Mouse (Mus musculus): ENCODE results near the gene Gm21985.

DNA sequence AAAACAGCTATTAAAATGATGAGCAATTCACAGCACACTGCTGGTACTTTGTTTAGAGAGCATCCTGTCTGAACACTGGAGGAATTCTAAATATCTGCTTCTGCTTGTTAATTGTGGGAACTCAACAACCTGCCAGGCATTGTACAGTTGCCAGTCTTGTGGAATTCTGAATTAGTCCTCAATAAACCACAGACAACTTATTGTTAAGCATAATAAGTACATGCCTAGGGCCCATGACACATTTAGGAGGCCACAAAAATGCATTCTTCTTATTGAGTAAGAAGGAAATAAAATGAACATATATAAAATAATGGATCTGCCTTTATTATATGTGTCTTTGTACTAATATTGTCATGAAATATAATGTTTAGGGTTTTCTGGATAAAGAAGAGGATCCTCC lies 179.4 kb downstream of the Gm21985 start:
- TF ChIP-seq GATA1 (IDR thresholded peaks at IDR 0.05; ENCODE audit: low read length) (no peak), TAL1 (IDR thresholded peaks at IDR 0.05; ENCODE audit: low read length) (no peak)
